Mouse (Mus musculus): Measurements from ENCODE around the gene Zbtb37.

GRCm38 (mm10) chr1:161071272-161071620 lies 36.6 kb upstream of the Zbtb37 start:
- TF ChIP-seq POLR2A (IDR thresholded peaks at IDR 0.05; ENCODE audit: extremely low read depth, insufficient read depth, low read length) (no peak), CTCF (IDR thresholded peaks at IDR 0.05; ENCODE audit: low read depth, low read length) (no peak)
